In the genomic region with DNA sequence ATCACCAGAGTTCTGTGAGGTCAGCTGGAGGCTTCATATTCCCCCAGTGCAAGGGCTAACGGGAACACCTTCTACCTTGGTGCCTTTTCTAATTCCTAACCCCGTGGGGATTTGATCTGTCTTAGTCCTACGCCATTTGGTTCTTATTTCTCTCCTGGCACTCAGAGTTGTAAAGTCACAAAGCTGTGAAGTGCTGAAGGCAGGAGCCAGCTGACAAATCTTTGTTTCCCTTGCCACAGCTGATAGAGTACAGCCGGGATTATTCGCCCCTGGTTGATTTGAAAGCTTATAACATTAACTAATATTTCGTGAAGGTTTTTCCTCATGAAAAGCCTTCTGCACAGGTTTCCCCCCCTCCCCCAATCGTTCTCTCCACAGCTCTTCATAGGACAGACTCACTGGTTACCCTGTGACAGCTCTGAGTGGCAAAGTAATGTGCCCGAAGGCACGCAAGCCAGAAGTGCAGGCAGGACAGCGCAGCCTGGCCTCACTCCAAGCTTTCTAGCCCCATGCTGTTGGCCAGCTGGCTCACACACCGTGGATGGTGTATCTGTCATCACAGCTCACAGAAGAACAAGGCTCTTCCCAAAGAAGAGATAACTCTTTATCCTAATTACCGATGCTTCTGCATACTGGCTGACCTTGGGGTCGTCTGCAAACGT, we compare ENCODE assay signal across 8 mouse cellular contexts.
DNase-seq lines count a peak whose midpoint lies in the region; ATAC-seq lines count a peak whose summit lies in the region.

No protein-coding gene starts in this region.

- no peak overlapping the region for H3K4me2 ChIP-seq in midbrain, embryonic 16.5 days (ENCODE audit: low read length)

- H3K36me3 ChIP-seq in midbrain, embryonic 16.5 days (ENCODE audit: control insufficient read depth, insufficient read depth, low read length) = no peaks in the 10 kb centered on the region

- 54% methylated on average over 14 of the region's 14 CpGs for WGBS in midbrain, embryonic 16.5 days

- no peaks in the 10 kb centered on the region for H3K27me3 ChIP-seq in midbrain, embryonic 16.5 days (ENCODE audit: control insufficient read depth, insufficient read depth, low read depth, low read length)

- H3K27ac ChIP-seq in midbrain, embryonic 16.5 days (ENCODE audit: low read length) = no peak overlapping the region

- peak; percentile 47 for DNase-seq in adrenal gland, adult 2 months
- no peak for DNase-seq in adrenal gland, adult 8-10 months
- DNase-seq in right cerebral cortex, postnatal 10 days (ENCODE audit: low spot score in 2 of 2) = peak; percentile 34 to 35
- no peak for DNase-seq in right cerebral cortex, postnatal 25 days
- DNase-seq in heart, postnatal 10 days = peak; percentile 80 to 84
- no peak for DNase-seq in left cerebral cortex, postnatal 36 days (ENCODE audit: low spot score in 2 of 2)

- peaks cover 12% of the 10 kb centered on the region for H3K4me1 ChIP-seq in midbrain, embryonic 16.5 days (ENCODE audit: control insufficient read depth, insufficient read depth, low read length)

- no peaks in the 10 kb centered on the region for H3K9me3 ChIP-seq in midbrain, embryonic 16.5 days (replicated peaks; ENCODE audit: control insufficient read depth, low read length, poor library complexity, severe bottlenecking)

- ATAC-seq in midbrain, embryonic 16.5 days = peak; percentile 37; the same call in 1 of the 2 replicates
- ATAC-seq in activated CD4-positive, CD25-positive, alpha-beta regulatory T cell, adult 4 months = no peak

- intact Hi-C loops in heart, postnatal 10 days (cut with DNase I) = no loop called here
- intact Hi-C loops in left cerebral cortex, postnatal 36 days (cut with DNase I) = no loop called here

- H3K4me3 ChIP-seq in midbrain, embryonic 16.5 days (ENCODE audit: low read depth, low read length) = no peak overlapping the region

- H3K9ac ChIP-seq in midbrain, embryonic 16.5 days (ENCODE audit: low read depth, low read length) = no peak overlapping the region

Comparison
In these comparisons a context has a peak if more than half of its experiments do, and no peak if none do; other contexts are left out.
1. DNase-seq: peak in adrenal gland, adult 2 months (single experiment), right cerebral cortex, postnatal 10 days (2 of 2) and heart, postnatal 10 days (2 of 2); none in adrenal gland, adult 8-10 months (single experiment), right cerebral cortex, postnatal 25 days (single experiment) and left cerebral cortex, postnatal 36 days (0 of 2).